Mouse (Mus musculus) ES-Bruce4 (cell line): ENCODE data around the gene Pdzd2. TPM values are rescaled to one million over a fixed set of nuclear protein-coding genes. Genes with fewer than 3 reads are reported as not detected.

ENCODE experiments used
- H3K27ac ChIP-seq: 2 replicates; pipeline ENCODE4 v1.5.1; 2012; ENCODE audit warnings: low read length, inconsistent platforms; ENCODE audit not compliant: insufficient read depth
- H3K27me3 ChIP-seq: 2 replicates; pipeline ENCODE4 v1.6.1; 2012; ENCODE audit warnings: mild to moderate bottlenecking, low read length, inconsistent platforms; ENCODE audit not compliant: control insufficient read depth, poor library complexity, insufficient read depth, severe bottlenecking
- H3K36me3 ChIP-seq: 2 replicates; pipeline ENCODE4 v1.6.1; 2012; ENCODE audit warnings: inconsistent platforms, mild to moderate bottlenecking, low read length, moderate library complexity; ENCODE audit not compliant: control insufficient read depth, poor library complexity, insufficient read depth, severe bottlenecking
- H3K4me1 ChIP-seq: one replicate; pipeline ENCODE4 v1.8.1; 2011; ENCODE audit warnings: low read length; ENCODE audit not compliant: control insufficient read depth, insufficient read depth
- H3K4me3 ChIP-seq: 2 replicates; pipeline ENCODE4 v1.5.1; 2011; ENCODE audit warnings: low read depth, mild to moderate bottlenecking, low read length
- H3K9ac ChIP-seq: 2 replicates; pipeline ENCODE4 v1.6.1; 2012; ENCODE audit warnings: low read depth, mild to moderate bottlenecking, inconsistent platforms; ENCODE audit not compliant: poor library complexity, severe bottlenecking
- H3K9me3 ChIP-seq: replicated peaks from 2 replicates; pipeline ENCODE4 v1.6.1; 2012; ENCODE audit warnings: mild to moderate bottlenecking, low read length, inconsistent platforms; ENCODE audit not compliant: control insufficient read depth, poor library complexity, insufficient read depth, severe bottlenecking
- CTCF ChIP-seq: IDR thresholded peaks from one replicate; pipeline ENCODE4 v1.8.1; 2011; ENCODE audit warnings: low read depth, low read length
- EP300 ChIP-seq: IDR thresholded peaks from 2 replicates; pipeline ENCODE4 v1.6.1; 2011; ENCODE audit warnings: low read depth, low read length; ENCODE audit not compliant: insufficient read depth
- POLR2A ChIP-seq: IDR thresholded peaks from one replicate; pipeline ENCODE4 v1.8.1; 2011; ENCODE audit warnings: low read length; ENCODE audit not compliant: insufficient read depth
- polyA plus RNA-seq: library from polyadenylated mRNA; stranded (reverse); fragments of >200 nt; gene quantifications from 2 replicates; pipeline ENCODE4 v1.2.4, GENCODE M21; 2011; ENCODE audit warnings: low read depth; ENCODE audit not compliant: missing spikeins, insufficient read depth, insufficient read length

Gene Pdzd2
- polyA plus RNA-seq, 1 experiment: 7.3 TPM

- TF ChIP-seq POLR2A: no peak
- no peak for TF ChIP-seq EP300
- TF ChIP-seq CTCF: no peak
- Histone ChIP-seq H3K4me3 (no peak overlapping the region), H3K36me3 (no peaks in the 10 kb centered on the region), H3K27ac (no peak overlapping the region), H3K4me1 (no peaks in the 10 kb centered on the region), H3K9me3 (peaks cover 21% of the 10 kb centered on the region), H3K9ac (no peak overlapping the region), H3K27me3 (no peaks in the 10 kb centered on the region; the same call in 1 of the 2 replicates)
These were observed 207.2 kb downstream of the Pdzd2 start for GRCm38 (mm10) chr15:12532568-12532967.

GRCm38 (mm10) chr15:12522810-12523209 is 216.9 kb downstream of the Pdzd2 start:
- no peaks in the 10 kb centered on the region for H3K27me3 ChIP-seq
- H3K4me3 ChIP-seq: no peak overlapping the region
- no peaks in the 10 kb centered on the region for H3K4me1 ChIP-seq
- H3K9me3 ChIP-seq: peaks cover 18% of the 10 kb centered on the region
- H3K9ac ChIP-seq: no peak overlapping the region
- no peak for TF ChIP-seq POLR2A
- no peak for TF ChIP-seq EP300
- TF ChIP-seq CTCF: no peak
- H3K36me3 ChIP-seq: no peaks in the 10 kb centered on the region
- no peak overlapping the region for H3K27ac ChIP-seq

DNA sequence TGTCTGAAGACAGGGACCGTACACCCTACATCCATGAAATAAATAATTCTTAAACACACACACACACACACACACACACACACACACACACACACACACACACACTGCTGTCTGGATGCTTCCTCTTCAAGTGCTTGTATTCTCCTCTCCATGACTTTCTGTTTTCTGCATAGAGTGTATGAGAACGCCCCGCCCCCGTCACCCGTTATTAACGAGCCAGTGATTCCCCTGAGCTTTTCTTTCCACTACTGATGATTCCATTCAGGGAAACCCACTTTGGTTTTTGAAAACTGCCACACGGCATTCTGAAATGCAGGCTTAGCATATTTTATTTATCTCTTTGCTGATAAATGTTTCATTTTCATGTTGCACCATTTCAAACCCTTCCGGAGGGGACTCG is 219.4 kb downstream of the Pdzd2 start:
- H3K4me1 ChIP-seq: no peaks in the 10 kb centered on the region
- H3K27ac ChIP-seq: no peak overlapping the region
- no peak for TF ChIP-seq CTCF
- no peak for TF ChIP-seq EP300
- no peak for TF ChIP-seq POLR2A
- no peaks in the 10 kb centered on the region for H3K36me3 ChIP-seq
- H3K9me3 ChIP-seq: peaks cover 6% of the 10 kb centered on the region; the same call in 1 of the 2 replicates
- H3K9ac ChIP-seq: no peak overlapping the region
- H3K27me3 ChIP-seq: no peaks in the 10 kb centered on the region
- no peak overlapping the region for H3K4me3 ChIP-seq

- H3K27me3 ChIP-seq: no peaks in the 10 kb centered on the region
- TF ChIP-seq POLR2A: no peak
- TF ChIP-seq CTCF: no peak
- TF ChIP-seq EP300: no peak
- no peaks in the 10 kb centered on the region for H3K9me3 ChIP-seq
- no peaks in the 10 kb centered on the region for H3K4me1 ChIP-seq
- no peak overlapping the region for H3K4me3 ChIP-seq
- H3K27ac ChIP-seq: no peak overlapping the region
- no peak overlapping the region for H3K9ac ChIP-seq
- no peaks in the 10 kb centered on the region for H3K36me3 ChIP-seq
These were observed 221.3 kb downstream of the Pdzd2 start for GRCm38 (mm10) chr15:12518370-12518973.

GRCm38 (mm10) chr15:12517314-12517813 is 222.4 kb downstream of the Pdzd2 start:
- H3K27me3 ChIP-seq: no peaks in the 10 kb centered on the region
- H3K36me3 ChIP-seq: no peaks in the 10 kb centered on the region
- TF ChIP-seq CTCF: no peak
- no peak for TF ChIP-seq POLR2A
- no peak for TF ChIP-seq EP300
- no peaks in the 10 kb centered on the region for H3K4me1 ChIP-seq
- no peak overlapping the region for H3K9ac ChIP-seq
- no peak overlapping the region for H3K4me3 ChIP-seq
- H3K9me3 ChIP-seq: no peaks in the 10 kb centered on the region
- H3K27ac ChIP-seq: no peak overlapping the region

GRCm38 (mm10) chr15:12515272-12515844 is 224.4 kb downstream of the Pdzd2 start:
- Histone ChIP-seq H3K9ac (no peak overlapping the region), H3K4me1 (no peaks in the 10 kb centered on the region), H3K27me3 (no peaks in the 10 kb centered on the region), H3K36me3 (no peaks in the 10 kb centered on the region), H3K9me3 (no peaks in the 10 kb centered on the region), H3K27ac (no peak overlapping the region), H3K4me3 (no peak overlapping the region)
- no peak for TF ChIP-seq EP300
- no peak for TF ChIP-seq CTCF
- TF ChIP-seq POLR2A: no peak
